Mouse (Mus musculus) c-Kit-positive CD71-negative TER-119-negative erythroid progenitor cells, embryonic 14.5 days (primary cell): ENCODE data around the gene Sept9.

Source experiments
- DNase-seq: peaks from one replicate; pipeline ENCODE4 v3.0.0-alpha.2; 2013; ENCODE audit warnings: low read depth

Gene Sept9

GRCm38 (mm10) chr11:117265981-117266905 is 66.8 kb downstream of the Sept9 start:
- peak; percentile 45 for DNase-seq

- peak; percentile 35 for DNase-seq
Measured at GRCm38 (mm10) chr11:117266906-117267721, 67.7 kb downstream of the Sept9 start.

DNA sequence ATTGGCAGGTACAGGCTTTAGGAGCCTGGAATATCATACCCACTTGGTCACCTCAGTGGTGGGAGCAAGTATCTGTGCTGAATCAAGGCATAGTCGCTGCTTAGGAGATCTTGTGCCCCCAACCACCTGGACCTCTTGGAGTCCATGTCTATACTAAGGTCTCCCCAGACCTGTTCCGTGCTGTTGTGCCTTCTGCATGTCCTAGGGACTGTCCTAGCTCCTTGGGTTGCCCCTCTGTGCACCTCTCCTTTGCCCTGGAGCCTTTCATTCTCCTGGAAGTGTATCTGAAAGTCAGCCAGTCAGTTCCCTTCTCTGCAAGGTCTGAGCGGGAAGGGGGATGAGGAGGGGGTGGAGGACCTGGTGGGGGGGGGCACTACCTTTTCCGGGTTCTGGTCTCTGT is 68.4 kb downstream of the Sept9 start:
- no peak for DNase-seq

DNA sequence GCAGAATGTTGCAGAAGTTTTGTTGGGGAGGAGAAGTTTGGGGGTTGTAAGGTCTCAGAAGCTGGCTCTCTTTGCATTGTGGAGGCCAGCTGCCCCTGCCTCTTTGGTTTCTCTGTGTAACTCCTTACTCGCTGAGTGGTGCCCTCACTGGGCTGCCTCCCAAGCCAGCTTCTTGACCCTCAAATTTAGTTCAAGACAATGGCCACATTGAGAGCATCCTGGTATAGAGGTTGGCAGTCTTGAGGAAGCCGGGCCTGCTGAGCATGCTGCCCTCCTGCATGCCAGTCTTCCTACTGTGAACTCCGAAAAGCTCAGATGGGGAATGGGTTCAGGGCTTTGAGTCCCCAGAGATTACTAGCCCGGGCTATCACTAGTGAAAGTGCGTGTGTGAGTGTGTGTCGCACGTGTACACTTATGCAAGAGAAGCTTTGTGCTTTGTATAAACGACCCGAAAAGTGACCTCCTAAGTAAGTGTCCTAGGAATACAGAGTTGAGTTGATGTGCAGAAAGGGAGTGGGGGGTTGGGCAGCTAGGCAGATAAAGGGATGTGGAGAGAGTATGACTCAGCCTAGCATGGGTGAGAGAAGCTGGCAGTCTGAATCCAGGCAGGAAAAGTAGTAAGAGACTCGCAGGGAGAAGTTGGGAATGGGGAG is 69.0 kb downstream of the Sept9 start:
- DNase-seq: no peak

DNA sequence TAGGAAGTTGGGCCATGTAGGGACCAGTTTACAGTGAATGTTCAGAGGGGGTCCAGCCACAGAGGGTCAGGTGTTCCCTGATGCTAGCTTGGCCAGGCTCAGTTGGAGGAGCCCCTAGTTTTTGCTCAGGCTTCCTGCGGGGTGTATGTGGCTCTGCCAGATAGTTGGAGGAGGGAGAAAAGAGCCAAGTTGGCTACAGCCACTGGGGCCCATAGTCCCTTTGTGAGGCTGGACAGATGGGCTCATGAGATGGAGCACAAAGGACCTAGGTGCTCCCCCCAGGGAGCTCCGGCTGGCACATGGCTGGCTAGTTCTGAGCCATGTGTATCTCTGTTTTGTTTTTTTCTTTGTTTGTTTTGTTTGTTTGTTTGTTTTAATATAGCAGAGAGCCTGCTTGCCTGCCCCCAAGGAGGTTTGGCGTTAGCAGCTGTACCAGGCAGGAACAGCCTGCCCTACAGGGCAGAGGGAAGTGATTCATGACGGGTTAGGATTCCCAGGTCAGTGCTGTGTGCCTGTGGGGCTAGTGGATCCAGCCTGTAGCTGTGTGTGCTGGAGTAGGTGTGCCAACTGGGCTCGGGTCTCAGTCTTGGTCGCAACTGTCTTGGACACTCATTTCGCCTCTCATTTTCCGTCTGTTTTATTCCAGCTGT is 69.7 kb downstream of the Sept9 start:
- DNase-seq: no peak

- no peak for DNase-seq
Measured at GRCm38 (mm10) chr11:117269946-117270345, 70.5 kb downstream of the Sept9 start.

- DNase-seq: no peak
Measured at GRCm38 (mm10) chr11:117274973-117275372, 75.5 kb downstream of the Sept9 start.

- no peak for DNase-seq
Measured at GRCm38 (mm10) chr11:117275999-117276398, 76.5 kb downstream of the Sept9 start.

DNA sequence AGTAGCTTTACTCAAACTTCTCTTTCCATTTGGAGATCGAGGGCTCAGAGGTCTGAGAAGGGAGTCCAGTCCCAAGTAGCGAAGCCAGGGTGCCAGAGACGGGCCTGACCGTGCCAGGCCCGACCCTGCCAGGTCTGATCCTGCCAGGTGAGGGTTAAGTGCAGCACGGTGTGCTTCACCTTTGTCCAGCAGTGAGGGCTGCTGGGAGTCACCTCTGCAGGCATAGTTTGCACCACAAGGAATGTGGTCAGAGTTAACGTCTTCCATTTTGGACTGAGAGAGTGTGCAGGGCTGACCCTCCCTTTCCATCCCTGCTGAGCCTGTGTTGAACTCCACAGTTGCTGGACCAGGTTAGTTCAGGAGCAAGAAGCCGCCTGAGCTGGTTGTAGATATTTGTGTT is 77.5 kb downstream of the Sept9 start:
- DNase-seq: no peak

GRCm38 (mm10) chr11:117278113-117278512 is 78.7 kb downstream of the Sept9 start:
- no peak for DNase-seq

DNA sequence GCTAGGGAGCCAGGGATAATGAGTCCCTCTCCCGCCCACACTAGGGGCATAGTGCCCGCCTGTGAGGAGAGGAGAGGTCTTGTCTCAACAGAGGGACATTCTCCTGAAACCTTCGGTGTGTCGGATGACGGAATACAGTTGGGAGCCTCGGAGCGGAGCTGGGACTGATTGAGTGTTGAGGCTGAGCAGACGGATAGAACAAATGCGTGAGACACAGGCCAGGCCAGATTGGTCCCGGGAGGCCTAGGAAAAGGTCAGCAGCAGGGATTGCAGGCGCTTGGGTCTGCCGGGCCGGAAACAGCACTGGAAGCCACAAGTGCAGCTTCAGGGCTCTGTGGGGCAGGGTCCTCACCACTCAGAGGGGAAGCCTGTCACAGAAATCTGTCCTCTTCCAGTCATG is 79.1 kb downstream of the Sept9 start:
- no peak for DNase-seq

DNA sequence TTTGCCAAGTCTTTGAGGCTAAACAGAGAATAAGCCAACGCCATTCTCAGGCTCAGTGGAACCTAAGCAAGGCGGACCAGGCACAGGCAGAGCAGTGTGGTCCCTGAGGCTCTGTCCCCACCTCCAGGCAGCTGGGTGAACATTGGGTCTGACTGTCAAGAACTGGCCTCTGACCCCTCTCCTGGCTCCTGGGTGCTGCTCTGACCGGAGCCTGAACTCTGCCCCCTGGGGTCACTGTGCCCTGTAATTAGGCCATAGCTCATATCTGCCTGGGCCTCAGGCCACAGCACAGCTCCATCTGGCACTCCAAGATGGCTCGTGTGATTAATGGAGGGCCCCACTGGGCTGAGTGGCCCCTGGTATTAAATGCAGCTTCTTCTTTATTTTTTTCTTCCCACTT is 80.5 kb downstream of the Sept9 start:
- no peak for DNase-seq

DNA sequence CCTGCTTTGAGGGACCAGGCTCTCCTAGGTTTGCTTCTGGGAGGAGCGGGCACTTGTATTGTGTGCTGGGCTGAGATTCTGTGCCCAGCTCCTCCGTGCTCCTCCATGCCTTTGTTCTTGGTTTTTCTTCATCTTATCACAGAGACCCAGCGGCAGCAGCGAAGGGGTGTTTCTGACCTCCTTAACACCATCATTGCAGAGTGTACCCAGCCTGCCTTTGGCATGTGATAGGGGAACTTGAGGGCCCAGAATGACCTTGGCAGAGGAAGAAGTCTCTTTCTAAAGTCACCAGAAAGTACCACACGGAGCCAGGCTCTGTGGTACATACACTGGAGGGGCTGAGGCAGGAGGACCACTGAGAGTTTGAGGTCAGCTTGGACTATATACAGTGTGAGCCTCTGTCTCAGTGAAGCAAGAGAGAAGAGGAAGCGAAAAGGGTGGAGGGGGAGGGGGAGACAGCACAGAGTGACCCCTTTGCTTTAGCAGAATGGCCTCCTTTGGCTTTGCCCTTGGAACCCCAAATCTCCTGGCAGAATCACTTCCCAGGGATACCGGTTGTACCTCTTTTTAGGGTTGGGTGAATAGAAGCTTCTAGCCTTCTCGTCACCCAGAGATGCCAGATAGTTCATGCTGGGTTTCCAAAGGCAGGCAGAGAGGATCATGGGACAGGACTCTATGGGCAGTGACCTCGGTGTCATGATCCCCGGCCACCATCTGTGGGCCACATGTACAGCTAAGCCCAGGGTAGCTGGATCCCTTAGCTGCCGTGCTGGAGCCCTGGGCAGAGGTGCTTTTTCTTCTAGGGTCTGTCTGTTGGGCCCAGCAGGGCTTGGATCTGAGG is 83.8 kb downstream of the Sept9 start:
- DNase-seq: no peak

- DNase-seq: no peak
Measured at GRCm38 (mm10) chr11:117283889-117284450, 84.5 kb downstream of the Sept9 start.

DNA sequence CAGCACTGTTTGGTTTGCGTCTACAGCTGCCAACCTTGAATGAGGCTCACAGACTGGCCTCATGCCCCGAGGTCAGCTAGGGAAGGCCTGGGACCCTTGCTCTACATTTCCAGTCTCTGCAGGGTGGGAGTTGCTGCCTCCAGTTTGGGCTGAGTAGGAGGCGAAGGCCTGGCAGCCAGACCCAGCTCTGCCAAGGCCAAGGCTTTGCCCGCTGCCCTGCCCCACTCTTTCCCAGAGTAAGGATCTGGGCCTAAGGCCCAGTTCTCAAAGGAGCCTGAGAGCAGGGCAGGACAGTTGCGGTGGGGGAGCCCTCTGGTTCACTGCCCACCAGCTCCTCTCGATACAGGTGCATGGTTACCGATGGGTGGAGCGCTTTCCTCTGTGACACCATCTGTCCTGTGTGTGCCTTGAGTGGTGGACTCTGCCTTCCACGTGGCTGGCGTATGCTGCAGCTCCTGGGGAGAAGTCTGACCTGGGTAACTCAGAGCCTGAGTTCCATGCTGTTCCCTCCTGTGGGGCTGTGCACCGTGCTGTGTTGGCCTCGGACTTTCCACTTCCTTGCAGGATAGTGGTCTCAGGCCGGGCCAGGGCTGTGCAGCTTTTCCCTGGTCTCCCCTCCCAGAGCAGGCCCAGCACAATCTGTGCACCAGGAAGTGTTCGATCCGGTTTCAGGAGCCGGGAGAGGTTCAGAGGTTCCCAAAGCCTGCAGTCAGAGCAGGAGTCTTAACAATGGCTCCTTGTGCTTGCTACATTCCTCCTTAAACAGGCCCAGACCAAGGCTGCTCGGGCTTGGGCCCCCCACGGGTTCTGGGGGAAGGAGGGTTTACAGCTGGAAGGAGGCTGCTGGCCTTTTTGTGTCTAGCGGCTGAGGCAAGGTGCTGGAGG is 85.5 kb downstream of the Sept9 start:
- no peak for DNase-seq

- DNase-seq: no peak
Measured at GRCm38 (mm10) chr11:117285606-117285931, 86.1 kb downstream of the Sept9 start.

DNA sequence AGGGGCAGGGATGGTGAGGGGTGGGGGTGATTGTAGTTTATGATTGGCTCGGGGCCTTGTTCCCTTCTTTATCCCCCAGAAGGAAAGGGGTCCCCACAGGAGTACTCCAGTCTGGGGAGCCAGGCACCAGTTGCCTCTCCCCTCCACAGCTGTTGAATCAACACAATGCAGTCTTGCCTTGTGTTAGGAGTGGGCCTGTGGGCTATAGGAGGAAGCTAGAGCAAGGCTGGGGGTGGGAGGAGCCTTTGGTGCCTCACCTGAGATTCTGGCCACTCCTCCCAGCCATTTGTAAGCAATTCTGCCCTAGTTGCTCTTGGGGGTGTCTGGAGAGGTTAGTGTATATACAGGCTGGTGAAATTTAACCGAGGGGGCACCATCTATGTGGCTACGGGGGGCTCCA is 88.3 kb downstream of the Sept9 start:
- DNase-seq: no peak

- DNase-seq: no peak
Measured at GRCm38 (mm10) chr11:117288765-117289164, 89.3 kb downstream of the Sept9 start.

GRCm38 (mm10) chr11:117291271-117292059 is 92.0 kb downstream of the Sept9 start:
- no peak for DNase-seq
